Mouse (Mus musculus) telencephalon, adult 2 months (tissue): Measurements from ENCODE around the gene Gm49394.

Source experiments
- DNase-seq: peaks from one replicate; pipeline ENCODE4 v3.0.0-alpha.2; 2011; ENCODE audit warnings: low read depth, low spot score

Gm49394 gene

GRCm38 (mm10) chr7:142669751-142670625, at the start of gene Gm49394:
Gene Gm49394, minus strand, starts transcription at chr7:142669942.
- DNase-seq = no peak

- no peak for DNase-seq
These were observed 45.2 kb upstream of the Gm49394 start for GRCm38 (mm10) chr7:142714783-142715498.

- no peak for DNase-seq
These were observed 37.1 kb upstream of the Gm49394 start for GRCm38 (mm10) chr7:142706873-142707272.

- DNase-seq = no peak
These were observed 29.7 kb upstream of the Gm49394 start for GRCm38 (mm10) chr7:142699334-142699860.

- no peak for DNase-seq
These were observed 8.9 kb upstream of the Gm49394 start for GRCm38 (mm10) chr7:142678611-142679010.

GRCm38 (mm10) chr7:142675644-142676043, 5.9 kb upstream of the Gm49394 start:
- DNase-seq = peak; percentile 62

- no peak for DNase-seq
These were observed 5.4 kb upstream of the Gm49394 start for GRCm38 (mm10) chr7:142675141-142675540.

- peak; percentile 44 for DNase-seq
These were observed 2.4 kb upstream of the Gm49394 start for GRCm38 (mm10) chr7:142672120-142672519.

GRCm38 (mm10) chr7:142671067-142671466, 1.3 kb upstream of the Gm49394 start:
- no peak for DNase-seq

- no peak for DNase-seq
These were observed 1.4 kb downstream of the Gm49394 start for GRCm38 (mm10) chr7:142668328-142668727.

GRCm38 (mm10) chr7:142667521-142667920, 2.2 kb downstream of the Gm49394 start:
- no peak for DNase-seq

GRCm38 (mm10) chr7:142666659-142667058, 3.1 kb downstream of the Gm49394 start, which contains the start of gene Igf2:
Gene Igf2, minus strand, starts transcription at chr7:142666816.
- no peak for DNase-seq

- DNase-seq = no peak
These were observed 3.6 kb downstream of the Gm49394 start for GRCm38 (mm10) chr7:142666109-142666508.

GRCm38 (mm10) chr7:142665364-142665763, 4.4 kb downstream of the Gm49394 start:
- DNase-seq = no peak

- no peak for DNase-seq
These were observed 5.2 kb downstream of the Gm49394 start for GRCm38 (mm10) chr7:142664465-142665029.

GRCm38 (mm10) chr7:142663931-142664421, 5.8 kb downstream of the Gm49394 start:
- no peak for DNase-seq

GRCm38 (mm10) chr7:142663151-142663550, 6.6 kb downstream of the Gm49394 start:
- DNase-seq = no peak

GRCm38 (mm10) chr7:142661811-142662210, 7.9 kb downstream of the Gm49394 start:
- no peak for DNase-seq

- no peak for DNase-seq
These were observed 8.7 kb downstream of the Gm49394 start for GRCm38 (mm10) chr7:142661046-142661445.

GRCm38 (mm10) chr7:142660651-142660945, 9.1 kb downstream of the Gm49394 start:
- no peak for DNase-seq

- no peak for DNase-seq
These were observed 9.7 kb downstream of the Gm49394 start for GRCm38 (mm10) chr7:142659767-142660650.
